In the genomic region with DNA sequence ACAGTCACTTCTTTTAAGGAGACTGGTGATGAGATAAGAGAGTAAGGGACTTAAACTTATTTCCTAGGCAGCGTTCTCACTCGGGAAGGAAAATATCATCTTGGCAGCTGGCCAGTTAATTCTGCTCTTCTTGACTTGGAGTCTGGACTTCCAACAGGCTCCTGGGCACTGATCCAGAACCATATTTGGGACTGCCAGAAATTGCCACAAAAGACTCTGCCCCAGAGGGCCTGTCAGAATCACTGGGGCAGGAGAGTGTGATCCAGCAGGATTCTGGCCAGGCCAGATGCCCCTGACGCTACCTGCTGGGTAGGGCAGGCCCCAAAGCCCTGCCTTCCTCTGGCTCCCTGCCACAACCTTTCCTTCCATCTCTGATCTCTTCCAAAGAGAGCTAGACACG, we compare ENCODE assay signal across 8 mouse cellular contexts.
DNase-seq lines count a peak whose midpoint lies in the region; ATAC-seq lines count a peak whose summit lies in the region.

No protein-coding gene starts in this region.

- intact Hi-C loops in left cerebral cortex, postnatal 25 days (cut with DNase I), result no loop called here

- WGBS in liver, embryonic 11.5 days, result 67% methylated on average over 4 of the region's 4 CpGs
- 25% methylated on average over 4 of the region's 4 CpGs for WGBS in heart, embryonic 12.5 days
- WGBS in large intestine, adult 2 months, result 21% methylated on average over 4 of the region's 4 CpGs

- ATAC-seq in liver, embryonic 11.5 days (replicated peaks; ENCODE audit: low FRiP score), result no peak
- ATAC-seq in heart, embryonic 12.5 days (ENCODE audit: insufficient number of reproducible peaks, low FRiP score), result no peak

- peaks cover 14% of the 10 kb centered on the region; the same call in 1 of the 2 replicates for H3K27me3 ChIP-seq in liver, embryonic 11.5 days (replicated peaks; ENCODE audit: control insufficient read depth, insufficient read depth, low read length)
- H3K27me3 ChIP-seq in heart, embryonic 12.5 days (replicated peaks), result 0 out of 2 replicates have a peak, but pooled peaks cover 7% of the 10 kb centered on the region

- no peak overlapping the region for H3K27ac ChIP-seq in liver, embryonic 11.5 days (ENCODE audit: low read depth, low read length)
- peak overlapping the region; percentile 27; the same call in 1 of the 2 replicates for H3K27ac ChIP-seq in heart, embryonic 12.5 days (ENCODE audit: poor library complexity, severe bottlenecking)

- H3K36me3 ChIP-seq in liver, embryonic 11.5 days (ENCODE audit: control insufficient read depth, insufficient read depth, low read length), result no peaks in the 10 kb centered on the region
- H3K36me3 ChIP-seq in heart, embryonic 12.5 days, result no peaks in the 10 kb centered on the region

- H3K4me1 ChIP-seq in liver, embryonic 11.5 days (replicated peaks; ENCODE audit: control insufficient read depth, insufficient read depth, low read length), result no peaks in the 10 kb centered on the region
- 0 out of 2 replicates have a peak, but pooled peaks cover 11% of the 10 kb centered on the region for H3K4me1 ChIP-seq in heart, embryonic 12.5 days (replicated peaks)

- DNase-seq in liver, result peak; percentile 5
- no peak for DNase-seq in liver, embryonic 11.5 days (ENCODE audit: low spot score)
- peak; percentile 91 for DNase-seq in brain, adult 2 months (ENCODE audit: low read depth, low spot score)
- DNase-seq in large intestine, adult 2 months (ENCODE audit: low read depth, low spot score), result peak; percentile 25
- no peak for DNase-seq in thymus, postnatal 36 days
- DNase-seq in left cerebral cortex, postnatal 25 days (ENCODE audit: low spot score in 2 of 2), result no peak
- no peak for DNase-seq in embryo, embryonic 10.5 days (ENCODE audit: low spot score)

- H3K9ac ChIP-seq in liver, embryonic 11.5 days (ENCODE audit: low read depth, low read length), result no peak overlapping the region
- H3K9ac ChIP-seq in heart, embryonic 12.5 days, result no peak overlapping the region

- H3K4me2 ChIP-seq in liver, embryonic 11.5 days, result no peak overlapping the region
- no peak overlapping the region for H3K4me2 ChIP-seq in heart, embryonic 12.5 days

- no peaks in the 10 kb centered on the region for H3K9me3 ChIP-seq in liver, embryonic 11.5 days (ENCODE audit: control insufficient read depth, low read length)
- H3K9me3 ChIP-seq in heart, embryonic 12.5 days (replicated peaks), result no peaks in the 10 kb centered on the region

- no peak overlapping the region for H3K4me3 ChIP-seq in liver, embryonic 11.5 days (ENCODE audit: low read depth, low read length)
- no peak overlapping the region for H3K4me3 ChIP-seq in heart, embryonic 12.5 days

Comparison
In these comparisons a context has a peak if more than half of its experiments do, and no peak if none do; other contexts are left out.
1. DNase-seq: peak in liver (single experiment), brain, adult 2 months (single experiment) and large intestine, adult 2 months (single experiment); none in liver, embryonic 11.5 days (single experiment), thymus, postnatal 36 days (0 of 2), left cerebral cortex, postnatal 25 days (0 of 2) and embryo, embryonic 10.5 days (single experiment).